Mouse (Mus musculus) urinary bladder, postnatal 0 days (tissue): Measurements from ENCODE around the gene Irf3. TPM values are rescaled to one million over a fixed set of nuclear protein-coding genes. Genes with fewer than 3 reads are reported as not detected.

ENCODE experiments used
- microRNA-seq: library from miRNA; unstranded; fragments of <30 nt; microRNA quantifications from one replicate; pipeline ENCODE4, GENCODE M21; 2016
- polyA plus RNA-seq: library from polyadenylated mRNA; unstranded; fragments of >200 nt; fragmentation: Nextera tagmentation; extraction: Ambion mirVana; gene quantifications from 2 replicates; pipeline ENCODE4 v1.2.1, GENCODE M21; 2015

The Irf3 gene
- polyA plus RNA-seq: 52.3 and 56.8 TPM in 2 replicates

DNA sequence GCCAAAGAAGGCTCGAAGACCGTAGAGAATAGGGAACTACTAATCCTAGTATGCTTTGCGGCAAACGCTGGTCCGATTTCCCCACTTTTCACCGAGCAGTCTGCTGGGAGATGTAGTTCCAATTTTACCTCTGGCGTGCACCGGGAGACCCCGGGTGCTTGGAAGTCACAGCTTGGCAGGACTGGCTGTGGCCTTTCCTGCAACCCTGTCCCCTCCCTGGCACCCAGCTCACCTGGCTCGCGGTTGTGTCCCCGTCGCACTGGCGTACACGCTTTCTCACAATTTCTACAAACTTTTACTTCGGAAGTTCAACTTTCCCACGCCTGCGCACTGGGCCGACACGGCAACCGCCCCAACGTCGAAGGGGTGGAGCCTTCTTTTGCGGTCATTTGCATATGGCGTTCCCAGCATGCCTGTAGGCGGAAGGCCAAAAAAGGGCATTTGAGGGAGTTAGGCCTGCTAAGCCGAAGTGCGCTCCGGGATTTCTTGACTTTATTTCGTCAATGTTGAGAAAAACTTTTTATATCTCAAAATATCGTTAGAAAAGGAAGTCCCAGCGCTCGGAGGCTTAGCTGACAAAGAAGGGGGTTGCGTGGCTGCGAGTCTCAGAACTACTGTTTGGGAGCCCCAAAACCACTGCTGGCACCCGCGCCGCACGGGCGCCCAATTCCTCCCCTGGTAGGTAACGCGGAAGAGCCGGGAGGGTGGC, at the start of gene Irf3:
TSS of gene Irf3 (plus strand) at position 418 of the 709 bp plus-strand sequence.

DNA sequence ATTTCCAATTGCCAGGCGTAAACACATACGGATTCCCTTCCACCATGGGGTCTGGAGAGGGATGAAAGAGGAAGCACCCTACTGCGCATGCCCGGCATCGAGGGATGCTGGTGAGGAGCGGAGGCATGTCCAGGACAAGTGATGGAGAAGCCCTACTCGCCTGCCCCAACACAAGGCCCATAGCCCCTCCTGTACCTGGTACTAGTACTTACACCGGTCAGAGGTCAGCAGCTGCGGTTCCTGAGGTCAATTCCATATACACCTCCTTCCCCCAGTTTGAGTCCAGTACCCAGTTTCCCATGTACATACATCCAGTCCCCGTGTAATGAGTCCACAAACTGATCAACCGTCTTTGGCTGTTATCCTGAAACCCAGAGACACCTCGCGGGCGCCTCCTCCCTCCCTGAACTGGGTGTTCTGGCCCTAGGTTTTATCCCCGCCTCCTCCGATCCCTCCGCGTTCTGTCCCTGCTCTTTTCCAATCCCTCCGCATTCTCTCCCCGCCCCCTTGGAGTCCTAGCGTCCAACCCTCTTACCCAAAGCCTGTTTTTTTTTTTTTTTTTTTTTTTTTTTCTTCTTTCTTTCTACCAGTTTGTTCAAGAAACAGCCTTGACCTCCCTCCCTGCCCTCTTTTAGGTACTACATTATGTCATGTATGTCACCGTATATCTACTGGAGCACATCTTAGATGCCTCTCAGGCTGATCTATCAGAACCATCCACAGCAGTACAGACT, 22.9 kb upstream of the Irf3 start, which contains the start of gene Cpt1c:
TSS of gene Cpt1c (minus strand) at position 469 of the 734 bp plus-strand sequence.

DNA sequence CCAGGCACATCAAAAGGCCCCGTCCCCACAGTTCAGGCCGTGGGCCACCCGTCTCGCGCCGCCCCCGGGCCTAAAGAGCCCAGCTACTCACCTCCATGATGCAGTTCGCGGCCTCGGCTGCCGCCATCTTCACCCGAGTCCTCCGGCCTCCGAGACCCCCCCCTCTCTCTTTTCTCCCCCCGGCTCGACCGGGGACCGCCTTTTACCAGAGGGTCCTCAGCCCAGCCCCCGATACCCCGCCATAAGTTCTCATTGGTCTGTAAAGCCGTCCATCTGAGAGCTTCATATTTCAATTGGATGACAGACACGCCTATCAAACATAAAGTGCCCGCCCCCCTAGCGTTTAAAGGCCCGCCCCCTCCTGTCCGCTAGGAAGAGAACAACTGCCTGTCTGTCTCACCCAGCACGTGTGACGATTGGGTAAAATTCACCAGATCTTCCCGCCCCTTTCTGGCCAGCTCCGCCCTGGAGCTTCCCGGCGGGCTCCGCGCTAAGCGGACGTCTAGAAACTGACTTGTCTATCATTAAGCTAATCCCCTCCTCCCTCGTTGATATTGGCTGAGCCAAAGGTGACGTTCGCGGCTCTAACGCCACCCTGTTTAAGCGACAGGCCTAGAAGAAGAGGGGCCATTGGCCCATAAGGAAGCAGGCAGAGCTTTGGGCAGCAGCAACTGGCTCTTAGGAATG, 11.1 kb upstream of the Irf3 start, which contains the start of gene Prmt1:
TSS of gene Prmt1 (minus strand) at position 377 of the 687 bp plus-strand sequence.

DNA sequence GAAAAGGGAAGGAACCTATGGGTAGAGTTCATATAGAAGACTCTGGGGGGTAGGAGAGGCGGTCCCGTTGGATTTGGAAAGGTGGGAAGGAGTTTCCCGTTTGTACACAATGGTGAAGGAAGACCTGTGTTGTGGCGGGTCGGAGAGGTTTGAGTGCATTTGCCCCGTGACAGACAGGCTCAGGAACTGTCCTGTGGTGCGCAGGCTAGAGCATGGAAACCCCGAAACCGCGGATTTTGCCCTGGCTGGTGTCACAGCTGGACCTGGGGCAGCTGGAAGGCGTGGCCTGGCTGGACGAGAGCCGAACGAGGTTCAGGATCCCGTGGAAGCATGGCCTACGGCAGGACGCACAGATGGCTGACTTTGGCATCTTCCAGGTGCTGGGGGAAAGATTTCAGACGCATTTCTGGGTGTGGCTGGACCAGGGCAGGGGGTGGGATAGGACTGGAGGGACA, 1.1 kb downstream of the Irf3 start, which contains the start of gene Bcl2l12:
TSS of gene Bcl2l12 (minus strand) at position 212 of the 455 bp plus-strand sequence.

DNA sequence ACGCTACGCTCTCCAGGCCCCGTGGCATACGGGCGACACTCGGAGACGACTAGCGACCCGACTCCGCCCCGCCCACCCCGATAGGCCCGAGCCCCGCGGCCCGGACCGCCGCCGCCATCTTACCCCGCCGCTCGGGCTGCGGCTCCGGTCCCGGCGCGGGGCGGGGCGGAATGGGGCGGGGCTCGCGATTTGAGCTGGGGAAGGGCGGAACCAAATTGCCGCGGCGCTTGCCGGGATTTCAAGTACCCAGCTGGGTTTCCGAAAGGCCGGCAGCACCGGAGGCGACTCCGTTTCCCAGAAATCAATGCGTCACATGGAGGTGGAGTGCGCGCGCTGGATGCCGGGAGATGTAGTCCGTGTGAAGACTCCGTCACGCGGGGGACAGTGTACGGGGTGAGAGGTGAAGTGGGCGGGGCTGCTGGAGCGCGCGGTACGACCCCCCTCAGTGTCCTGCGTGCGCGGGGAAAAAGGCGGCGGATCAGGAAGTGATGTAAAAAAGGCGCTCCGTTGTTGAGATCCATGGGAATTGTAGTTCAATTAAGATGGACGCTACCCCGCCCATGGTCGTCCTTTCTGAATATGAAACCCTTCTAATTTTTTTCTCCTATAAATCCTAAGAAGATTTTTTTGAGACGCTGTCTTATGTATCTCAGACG, 18.6 kb downstream of the Irf3 start, which contains the start of gene Scaf1:
TSS of gene Scaf1 (minus strand) at position 407 of the 656 bp plus-strand sequence.

DNA sequence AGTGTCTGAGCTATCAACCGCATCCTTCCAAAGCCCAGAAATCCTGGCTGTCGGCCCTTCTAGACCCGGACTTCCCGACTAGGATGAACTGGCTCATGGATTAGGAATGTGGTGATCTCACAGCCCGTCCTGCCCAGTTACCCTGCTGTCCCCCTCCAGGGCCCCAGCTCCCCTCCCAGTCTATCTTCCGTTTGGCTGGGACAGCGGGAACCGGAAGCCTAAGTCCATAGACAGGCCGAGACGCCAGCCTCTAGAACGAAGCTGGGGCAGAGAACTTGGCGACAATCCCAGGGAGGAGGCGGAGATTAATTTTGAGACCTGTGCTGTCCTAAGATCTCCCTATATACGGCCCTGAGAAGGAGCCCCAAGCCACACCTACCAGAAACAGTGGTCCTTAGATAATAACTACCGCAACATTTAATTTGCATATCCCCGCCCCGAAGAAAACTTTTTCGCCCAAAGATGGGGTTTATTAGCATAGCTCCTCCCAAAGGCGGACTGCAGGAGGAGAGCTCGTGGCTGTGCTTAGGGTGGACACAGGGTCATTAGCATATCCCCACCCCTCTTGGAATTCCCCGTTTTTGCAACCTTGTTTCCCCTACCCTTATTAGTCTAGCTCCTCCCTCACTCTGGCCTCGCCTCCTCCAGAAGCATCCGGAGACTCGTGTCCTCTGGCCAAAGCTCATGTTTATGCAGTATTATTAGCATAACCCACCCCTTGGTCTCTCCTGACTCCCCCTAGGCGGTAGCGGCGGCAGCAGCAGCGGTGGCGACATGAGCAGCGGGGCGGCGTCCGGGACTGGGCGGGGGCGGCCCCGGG, 20.0 kb downstream of the Irf3 start, which contains the start of gene Rras:
TSS of gene Rras (plus strand) at position 720 of the 820 bp plus-strand sequence.

Small RNAs within 50 kb of the gene (microRNA-seq; reads per million reads assigned to microRNA genes)
- gene Mir7054: 1.2 reads per million

Other genes with a start within 250 kb of the Irf3 start
- gene Vrk3, start 249.2 kb upstream of the Irf3 start, polyA plus RNA-seq: 15.4 and 17.6 TPM in 2 replicates
- gene Zfp473, start 246.6 kb upstream of the Irf3 start, polyA plus RNA-seq: 0.21 and 0.35 TPM in 2 replicates
- gene Nup62, start 181.6 kb upstream of the Irf3 start, polyA plus RNA-seq: 40.2 and 44.4 TPM in 2 replicates
- gene Il4i1, start 181.3 kb upstream of the Irf3 start, polyA plus RNA-seq: 0.51 and 0.73 TPM in 2 replicates
- 6.1 and 8.3 TPM in 2 replicates for gene Atf5, start 181.0 kb upstream of the Irf3 start, polyA plus RNA-seq
- gene Akt1s1, start 148.7 kb upstream of the Irf3 start, polyA plus RNA-seq: 89.9 and 95.2 TPM in 2 replicates
- gene Tbc1d17, start 148.6 kb upstream of the Irf3 start, polyA plus RNA-seq: 40.6 and 43.1 TPM in 2 replicates
- 23.5 and 32.3 TPM in 2 replicates for gene Pnkp, start 140.5 kb upstream of the Irf3 start, polyA plus RNA-seq
- gene Ptov1, start 127.9 kb upstream of the Irf3 start, polyA plus RNA-seq: 204 and 244 TPM in 2 replicates
- 56.3 and 58.9 TPM in 2 replicates for gene Med25, start 104.9 kb upstream of the Irf3 start, polyA plus RNA-seq
- 27.5 and 29.3 TPM in 2 replicates for gene Fuz, start 101.6 kb upstream of the Irf3 start, polyA plus RNA-seq
- gene Ap2a1, start 68.2 kb upstream of the Irf3 start, polyA plus RNA-seq: 32.3 and 40.8 TPM in 2 replicates
- gene Tsks, start 54.4 kb upstream of the Irf3 start, polyA plus RNA-seq: 0.23 and 0.39 TPM in 2 replicates
- 10.1 and 10.3 TPM in 2 replicates for gene Cpt1c, start 22.8 kb upstream of the Irf3 start, polyA plus RNA-seq
- 237 and 244 TPM in 2 replicates for gene Prmt1, start 11.1 kb upstream of the Irf3 start, polyA plus RNA-seq
- gene Bcl2l12, start 1.1 kb downstream of the Irf3 start, polyA plus RNA-seq: 31.9 and 33.3 TPM in 2 replicates
- 22.9 and 24.6 TPM in 2 replicates for gene Scaf1, start 18.7 kb downstream of the Irf3 start, polyA plus RNA-seq
- gene Rras, start 20.3 kb downstream of the Irf3 start, polyA plus RNA-seq: 342 and 359 TPM in 2 replicates
- gene Prr12, start 55.2 kb downstream of the Irf3 start, polyA plus RNA-seq: 4.3 and 5.6 TPM in 2 replicates
- gene Nosip, start 64.8 kb downstream of the Irf3 start, polyA plus RNA-seq: 33.7 and 38.6 TPM in 2 replicates
- 22.6 and 23.4 TPM in 2 replicates for gene Prrg2, start 65.0 kb downstream of the Irf3 start, polyA plus RNA-seq
- 345 and 360 TPM in 2 replicates for gene Rcn3, start 94.6 kb downstream of the Irf3 start, polyA plus RNA-seq
- gene Fcgrt, start 106.2 kb downstream of the Irf3 start, polyA plus RNA-seq: 134 and 152 TPM in 2 replicates
- gene Rps11, start 126.8 kb downstream of the Irf3 start, polyA plus RNA-seq: 1,079 and 1,156 TPM in 2 replicates
- 1,221 and 1,252 TPM in 2 replicates for gene Rpl13a, start 131.1 kb downstream of the Irf3 start, polyA plus RNA-seq
- gene Gm45713, start 138.6 kb downstream of the Irf3 start, polyA plus RNA-seq: 0.22 and 0.60 TPM in 2 replicates
- 3.5 and 4.9 TPM in 2 replicates for gene Flt3l, start 138.8 kb downstream of the Irf3 start, polyA plus RNA-seq
- gene Pih1d1, start 156.7 kb downstream of the Irf3 start, polyA plus RNA-seq: 52.0 and 54.3 TPM in 2 replicates
- 19.3 and 21.1 TPM in 2 replicates for gene Aldh16a1, start 156.9 kb downstream of the Irf3 start, polyA plus RNA-seq
- 0.08 TPM in 1 of 2 replicates, not detected in the other for gene Slc17a7, start 166.3 kb downstream of the Irf3 start, polyA plus RNA-seq
- gene Gfy, start 181.9 kb downstream of the Irf3 start, polyA plus RNA-seq: not detected in 2 replicates
- gene Pth2, start 183.3 kb downstream of the Irf3 start, polyA plus RNA-seq: not detected in 2 replicates
- gene Ccdc155, start 207.2 kb downstream of the Irf3 start, polyA plus RNA-seq: 0.26 and 0.35 TPM in 2 replicates
- gene Dkkl1, start 214.5 kb downstream of the Irf3 start, polyA plus RNA-seq: 13.9 and 16.5 TPM in 2 replicates
- 39.4 and 41.4 TPM in 2 replicates for gene Tead2, start 218.1 kb downstream of the Irf3 start, polyA plus RNA-seq
- 4.2 and 18.7 TPM in 2 replicates for gene Cd37, start 241.5 kb downstream of the Irf3 start, polyA plus RNA-seq
- not detected in 2 replicates for gene Slc6a16, start 243.4 kb downstream of the Irf3 start, polyA plus RNA-seq